Mouse (Mus musculus) erythroblast, adult 5-6 weeks (primary cell): ENCODE measurements around the gene Xpa. TPM values are rescaled to one million over a fixed set of nuclear protein-coding genes. Genes with fewer than 3 reads are reported as not detected.
"Not testable (repeated sequence)": the region's sequence is repeated elsewhere in the genome, so short reads cannot be mapped to it uniquely, and the experiment has no call there.

Experiments used
- ATAC-seq: replicated peaks from 2 replicates; pipeline ENCODE4 v1.8.0; 2016; ENCODE audit warnings: moderate number of reproducible peaks, mild to moderate bottlenecking, moderate TSS enrichment, inconsistent platforms; ENCODE audit not compliant: poor library complexity, low FRiP score, severe bottlenecking
- total RNA-seq, 2 experiments: library from RNA; stranded (forward) in 1 of 2; stranded (reverse) in 1 of 2; fragments of 150-400 nt in 1 of 2; fragments of 200-764, 138-1000 nt in 1 of 2; gene quantifications; 2 replicates each; pipeline versions ENCODE4 v1.2.3 to v1.2.4; 2015 to 2017; ENCODE audit warnings: low replicate concordance in 2 of 2

The Xpa gene
- 25.5 and 54.0 TPM in 2 replicates for total RNA-seq (2015; ENCODE audit: low replicate concordance)
- total RNA-seq (2017; ENCODE audit: low replicate concordance), result 88.6 and 102 TPM in 2 replicates

DNA sequence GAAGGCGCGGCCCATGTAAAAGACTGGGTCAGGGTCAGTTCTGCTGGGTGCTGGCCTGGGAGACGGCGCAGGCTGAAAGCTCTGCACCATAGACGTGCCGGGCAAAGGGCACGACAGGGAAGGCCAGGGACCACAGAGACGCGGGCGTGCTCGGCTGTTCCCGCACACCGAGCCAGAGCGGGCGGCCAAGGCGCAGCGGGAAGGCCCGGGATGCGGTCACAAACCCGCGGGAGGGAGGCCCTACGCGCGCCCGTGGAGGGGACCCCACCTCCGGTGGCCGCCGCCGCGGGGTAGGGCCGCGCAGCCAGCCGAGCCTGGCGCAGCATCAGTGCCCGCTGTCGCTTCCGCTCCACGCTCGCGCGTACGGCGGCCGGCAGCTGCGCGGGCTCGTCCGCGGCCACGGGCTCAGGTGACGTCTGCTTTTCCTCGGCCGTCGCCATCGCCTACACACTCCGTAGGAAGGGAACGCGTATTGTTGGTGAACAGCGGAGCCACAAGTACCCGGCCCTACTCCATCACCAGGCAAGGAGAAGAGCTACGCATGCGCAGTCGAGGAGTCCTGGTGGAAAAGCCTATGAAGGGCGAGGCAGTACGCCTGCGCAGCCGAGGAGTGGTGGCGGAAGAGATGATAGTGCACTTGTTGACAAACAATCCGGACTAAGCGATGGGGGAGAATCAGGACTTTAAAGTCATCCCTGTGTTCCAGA lies at the start of gene Xpa:
Gene Xpa (minus strand): TSS at position 531 of the 707 bp plus-strand sequence.
- ATAC-seq, result peak; percentile 94

DNA sequence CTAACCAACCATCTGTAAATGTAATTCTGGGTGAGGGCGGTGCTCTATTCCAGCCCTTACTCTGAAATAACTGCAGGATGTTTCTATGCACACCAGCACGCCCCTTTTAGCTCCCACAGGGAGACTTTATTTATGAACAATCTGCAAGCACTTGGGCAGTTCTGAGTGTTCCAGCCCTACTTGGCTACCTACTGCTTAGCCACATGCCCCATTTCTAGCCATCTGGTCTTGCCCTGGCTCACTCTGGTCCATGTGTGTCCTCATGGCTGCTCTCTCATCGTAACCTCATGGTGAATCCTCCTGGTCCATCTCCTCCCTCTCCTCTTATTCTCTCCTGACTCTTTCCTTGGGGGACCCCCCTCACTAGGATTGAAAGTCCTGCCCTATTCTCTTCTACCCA lies 39.8 kb upstream of the Xpa start:
- ATAC-seq, result no peak

- ATAC-seq, result no peak
Observed at GRCm38 (mm10) chr4:46234739-46235138, 38.6 kb upstream of the Xpa start.

GRCm38 (mm10) chr4:46226972-46227535 lies 30.9 kb upstream of the Xpa start:
- ATAC-seq, result no peak

DNA sequence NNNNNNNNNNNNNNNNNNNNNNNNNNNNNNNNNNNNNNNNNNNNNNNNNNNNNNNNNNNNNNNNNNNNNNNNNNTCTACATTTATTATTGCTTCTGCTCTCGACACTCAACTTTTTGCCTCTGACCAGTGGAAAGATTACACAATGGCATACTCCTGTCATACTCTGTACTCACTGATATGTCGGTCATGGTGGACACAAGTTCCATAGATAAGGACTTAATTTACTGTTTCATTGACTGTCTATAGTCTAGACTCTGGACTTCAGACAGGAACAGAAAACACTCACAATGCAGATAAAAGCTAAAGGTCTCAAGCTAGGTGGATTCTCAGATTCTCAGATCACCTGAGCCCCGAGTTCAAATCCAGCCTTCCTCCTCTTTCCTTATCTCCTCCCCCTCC lies 25.0 kb upstream of the Xpa start:
- no peak for ATAC-seq

DNA sequence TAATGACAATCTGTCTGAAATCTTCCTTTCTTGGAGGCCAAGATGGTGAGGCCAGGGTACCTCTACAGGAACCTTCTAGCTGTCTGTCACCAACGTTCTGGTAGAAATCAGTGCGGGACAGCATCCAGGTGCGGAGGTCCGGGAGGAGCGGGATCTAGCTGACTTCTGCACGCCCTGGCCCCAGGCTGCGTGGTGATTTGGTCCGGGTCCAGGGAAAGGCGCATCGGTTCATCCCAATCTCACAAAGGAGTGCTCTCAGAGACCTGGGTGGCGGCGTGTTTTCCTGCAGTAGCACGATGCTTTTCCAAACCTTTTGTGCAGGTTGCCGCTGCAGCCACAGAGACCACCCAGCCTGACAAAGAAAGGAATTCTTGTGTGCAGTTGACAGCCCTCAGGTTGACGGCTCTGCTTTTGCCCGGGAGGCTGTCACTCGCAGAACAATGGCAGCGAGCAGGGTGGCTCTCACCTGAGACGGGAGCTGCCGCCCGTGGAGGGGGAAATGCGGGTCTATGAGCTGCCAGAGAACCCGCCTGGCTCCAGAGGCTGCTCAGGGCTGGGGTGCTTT lies 6.5 kb upstream of the Xpa start:
- no peak for ATAC-seq

GRCm38 (mm10) chr4:46201834-46202561 lies 5.9 kb upstream of the Xpa start:
- peak; percentile 72 for ATAC-seq

GRCm38 (mm10) chr4:46198064-46198463 lies 2.0 kb upstream of the Xpa start:
- no peak for ATAC-seq

GRCm38 (mm10) chr4:46196513-46196912 lies 402 bp upstream of the Xpa start:
- peak; percentile 65 for ATAC-seq

DNA sequence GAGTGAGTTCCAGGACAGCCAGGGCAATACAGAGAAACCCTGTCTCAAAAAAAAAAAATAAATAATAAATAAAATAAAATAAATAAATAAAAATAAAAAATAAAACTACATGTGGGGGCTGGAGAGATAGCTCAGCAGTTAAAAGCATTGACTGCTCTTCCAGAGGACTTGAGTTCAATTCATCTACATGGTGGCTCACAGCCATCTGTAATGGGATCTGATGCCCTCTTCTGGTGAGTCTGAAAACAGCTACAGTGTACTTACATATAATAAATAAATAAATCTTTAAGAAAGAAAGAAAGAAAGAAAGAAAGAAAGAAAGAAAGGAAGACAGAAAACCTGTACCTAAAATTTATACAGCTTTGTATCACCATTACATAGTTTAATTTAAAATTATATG lies 4.1 kb downstream of the Xpa start:
- ATAC-seq, result not testable (repeated sequence)

DNA sequence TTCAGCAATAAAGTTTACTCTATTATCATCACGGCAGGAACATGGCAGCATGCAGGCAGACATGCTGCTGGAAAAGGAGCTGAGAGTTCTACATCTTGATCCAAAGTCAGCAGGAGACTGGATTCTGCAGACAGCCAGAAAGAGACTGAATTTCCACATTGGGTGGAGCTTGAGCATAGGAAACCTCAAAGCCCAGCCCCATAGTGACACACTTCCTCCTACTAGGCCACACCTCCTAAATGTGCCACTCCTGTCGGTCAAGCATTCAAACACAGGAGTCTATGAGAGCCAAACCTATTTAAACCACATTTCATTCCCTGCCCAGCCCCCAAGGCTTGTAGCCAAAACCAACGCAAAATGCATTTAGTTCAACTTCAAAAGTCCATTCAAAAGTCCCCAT lies 9.6 kb downstream of the Xpa start:
- ATAC-seq, result no peak

DNA sequence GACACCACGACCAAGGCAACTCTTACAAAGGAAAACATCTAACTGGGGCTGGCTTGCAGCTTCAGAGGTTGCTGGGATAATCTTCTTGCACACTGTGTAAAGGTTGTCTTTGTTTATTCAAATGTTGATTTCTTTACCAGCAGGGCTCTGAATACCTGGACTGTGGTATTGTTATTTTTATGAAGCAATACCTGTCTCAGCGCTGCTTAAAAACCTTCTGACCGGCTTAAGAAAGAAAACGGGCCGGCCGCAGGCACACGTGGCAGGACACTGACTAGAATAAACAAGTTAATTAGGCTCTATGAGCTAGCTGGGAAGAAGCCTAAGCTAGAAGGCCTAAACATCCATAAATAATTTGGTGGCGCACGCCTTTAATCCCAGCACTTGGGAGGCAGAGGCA lies 10.2 kb downstream of the Xpa start:
- no peak for ATAC-seq

DNA sequence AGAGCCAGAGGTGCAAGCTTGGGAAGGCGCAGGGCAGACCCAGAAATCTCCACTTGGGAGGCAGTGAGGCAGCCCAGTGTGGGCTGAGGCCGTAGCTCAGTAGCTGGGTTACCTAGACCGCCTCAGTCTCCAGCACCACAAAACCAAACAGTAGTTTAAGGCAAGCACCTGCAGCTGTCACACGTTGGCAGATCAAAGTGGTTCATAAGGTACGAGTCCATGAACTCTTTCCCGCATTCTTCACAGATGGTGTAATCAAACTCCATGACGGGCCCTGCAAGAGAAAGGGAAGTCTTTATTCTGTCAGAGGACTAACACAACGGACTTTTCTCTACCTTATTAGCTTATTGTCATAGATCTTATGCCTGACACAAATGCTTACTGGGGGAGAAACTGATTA lies 10.7 kb downstream of the Xpa start:
- ATAC-seq, result no peak

GRCm38 (mm10) chr4:46182181-46182580 lies 13.9 kb downstream of the Xpa start:
- ATAC-seq, result no peak

DNA sequence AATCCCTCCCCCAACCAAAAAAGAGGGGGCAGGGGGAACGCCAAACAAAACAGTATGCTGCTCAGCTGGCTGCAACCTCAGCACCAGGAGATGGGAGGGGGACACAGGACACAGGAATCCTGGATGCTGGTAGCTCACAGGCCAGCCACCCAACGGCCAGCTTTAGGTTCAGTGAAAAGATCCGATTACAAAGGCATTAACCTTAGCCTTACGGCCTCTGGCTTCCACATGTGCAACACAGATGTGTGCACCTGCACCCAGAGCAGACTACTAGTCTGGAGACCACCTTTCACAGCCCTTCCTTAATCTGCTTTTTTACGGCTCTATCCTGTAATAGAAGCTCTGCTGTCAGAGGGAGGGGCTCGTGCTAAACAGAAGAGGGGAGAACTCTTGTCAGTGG lies 14.9 kb downstream of the Xpa start:
- ATAC-seq, result no peak

DNA sequence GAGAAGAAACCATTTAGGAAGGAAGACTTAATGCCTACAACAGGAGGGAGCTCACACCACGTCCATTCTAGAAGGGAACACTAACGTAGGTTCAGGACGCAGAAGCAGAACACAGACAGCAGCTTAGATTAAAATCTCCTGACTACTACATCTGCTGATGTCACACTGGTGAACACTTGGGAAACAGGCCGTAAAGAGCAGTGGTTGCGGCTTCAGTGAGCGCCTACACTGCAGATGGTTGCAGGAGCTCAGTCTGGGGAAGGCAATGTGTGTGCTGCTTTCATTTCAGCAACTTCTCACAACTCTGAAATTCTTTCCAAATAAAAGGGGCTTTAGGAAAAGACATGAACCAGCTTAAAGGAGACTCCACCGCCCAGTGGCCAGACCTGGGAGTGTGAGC lies 18.6 kb downstream of the Xpa start:
- no peak for ATAC-seq

GRCm38 (mm10) chr4:46177018-46177417 lies 19.1 kb downstream of the Xpa start:
- ATAC-seq, result no peak

GRCm38 (mm10) chr4:46176313-46176712 lies 19.8 kb downstream of the Xpa start:
- ATAC-seq, result no peak

DNA sequence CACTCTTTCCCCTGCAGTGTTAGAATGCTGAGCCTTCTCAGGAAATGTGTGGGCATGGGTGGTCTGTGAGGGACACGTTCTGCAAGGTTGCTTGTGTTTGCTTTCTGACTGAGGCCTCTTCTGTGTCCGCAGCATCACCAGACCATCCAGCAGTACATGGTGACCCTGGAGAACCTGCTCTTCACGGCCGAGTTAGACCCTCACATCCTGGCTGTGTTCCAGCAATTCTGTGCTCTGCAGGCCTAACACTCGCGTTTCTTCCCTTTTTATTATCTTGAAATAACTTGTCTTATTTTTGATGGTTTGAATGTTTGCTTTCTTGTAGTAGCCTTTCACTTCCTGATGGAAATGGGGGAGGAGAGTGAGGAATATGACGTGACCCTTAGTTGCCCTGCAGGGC lies 24.4 kb downstream of the Xpa start:
- no peak for ATAC-seq

GRCm38 (mm10) chr4:46165831-46166230 lies 30.3 kb downstream of the Xpa start:
- ATAC-seq, result no peak

DNA sequence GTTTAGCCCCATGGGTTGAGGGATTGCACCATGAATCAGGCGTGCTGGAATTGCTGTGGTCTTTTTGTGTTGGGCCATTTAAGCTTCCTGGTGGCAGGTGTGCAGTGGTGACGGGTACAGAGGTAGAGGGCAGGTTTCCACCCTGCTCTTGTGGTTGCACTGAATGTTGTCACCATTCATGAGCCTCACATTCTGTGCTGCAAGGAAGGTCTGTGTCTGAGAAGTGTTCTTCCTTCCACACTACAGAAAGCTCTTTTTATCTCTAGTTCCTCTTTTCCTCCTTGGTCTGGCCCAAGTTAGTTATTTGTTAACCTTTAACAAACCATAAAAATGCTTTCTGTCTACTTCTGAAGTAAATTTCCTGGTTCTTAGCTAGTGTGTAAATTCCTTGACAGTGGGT lies 32.1 kb downstream of the Xpa start:
- ATAC-seq, result no peak
